Mouse (Mus musculus) liver, adult (tissue): ENCODE measurements around the gene 1810037I17Rik.

ENCODE experiments used
- GATA4 ChIP-seq: IDR thresholded peaks from 2 replicates; pipeline ENCODE4 v1.6.1; 2014; ENCODE audit warnings: mild to moderate bottlenecking, low read length; ENCODE audit not compliant: insufficient replicate concordance

The 1810037I17Rik gene

DNA sequence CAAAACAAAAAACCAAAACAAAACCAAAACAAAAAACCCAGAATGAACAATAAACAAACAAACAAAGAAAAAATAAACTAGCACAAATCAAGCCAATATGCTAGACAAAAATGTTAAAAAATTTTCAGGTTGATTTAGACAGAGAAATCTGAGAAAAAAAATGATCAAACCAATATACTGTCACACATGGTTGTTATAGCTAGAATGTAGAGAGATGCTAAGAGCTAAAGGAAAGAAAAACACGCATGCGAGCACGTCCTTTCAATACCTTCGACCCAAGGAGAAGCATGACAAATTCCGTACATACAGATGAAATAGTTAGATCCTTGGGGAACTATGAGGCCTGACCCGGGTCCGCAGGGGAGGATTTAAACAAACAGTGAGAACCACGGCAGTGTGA is 4.7 kb upstream of the 1810037I17Rik start, which contains the start of gene Gm10959:
Gm10959 (minus strand) TSS at position 101 of the 400 bp plus-strand sequence.
- TF ChIP-seq GATA4: no peak

DNA sequence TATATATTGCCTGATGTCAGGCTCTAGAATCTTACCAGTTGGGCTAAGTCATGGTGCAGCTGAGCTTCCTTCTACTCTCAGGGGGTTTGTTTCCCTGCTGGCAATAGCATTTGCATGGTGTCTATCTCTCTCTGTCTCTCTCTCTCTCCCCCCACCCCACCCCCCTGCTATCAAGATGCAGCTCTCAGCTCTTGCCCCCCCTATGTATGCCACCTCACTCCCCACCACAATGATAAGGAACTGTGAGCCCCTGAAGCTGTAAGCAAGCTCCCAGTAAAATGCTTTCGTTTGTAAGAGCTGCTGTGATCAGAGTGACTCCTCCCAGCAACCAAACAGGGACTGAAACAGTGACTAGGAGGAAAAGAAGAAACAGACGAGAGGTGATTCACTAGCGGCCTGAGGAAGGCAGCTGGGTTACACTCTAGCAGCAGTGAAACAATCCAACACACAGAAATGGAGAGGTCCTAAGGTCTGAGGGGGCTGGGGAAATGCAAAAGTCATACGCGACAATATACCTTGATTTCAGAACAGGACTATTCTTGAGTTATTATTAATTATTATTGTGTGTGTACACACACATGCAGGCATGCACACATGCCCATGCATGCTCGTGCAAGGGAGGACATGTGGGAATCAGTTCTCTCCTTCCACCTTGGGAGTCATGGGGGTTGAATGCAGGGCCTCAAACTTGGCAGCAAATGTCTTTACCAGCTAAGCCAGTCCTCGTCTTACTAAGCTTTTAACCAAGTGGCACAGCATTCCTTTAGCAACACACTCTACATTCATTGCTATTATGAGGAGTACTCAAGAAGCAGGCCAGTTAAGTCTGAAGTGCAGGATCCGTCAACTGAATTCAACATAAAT is 3.2 kb upstream of the 1810037I17Rik start:
- no peak for TF ChIP-seq GATA4

DNA sequence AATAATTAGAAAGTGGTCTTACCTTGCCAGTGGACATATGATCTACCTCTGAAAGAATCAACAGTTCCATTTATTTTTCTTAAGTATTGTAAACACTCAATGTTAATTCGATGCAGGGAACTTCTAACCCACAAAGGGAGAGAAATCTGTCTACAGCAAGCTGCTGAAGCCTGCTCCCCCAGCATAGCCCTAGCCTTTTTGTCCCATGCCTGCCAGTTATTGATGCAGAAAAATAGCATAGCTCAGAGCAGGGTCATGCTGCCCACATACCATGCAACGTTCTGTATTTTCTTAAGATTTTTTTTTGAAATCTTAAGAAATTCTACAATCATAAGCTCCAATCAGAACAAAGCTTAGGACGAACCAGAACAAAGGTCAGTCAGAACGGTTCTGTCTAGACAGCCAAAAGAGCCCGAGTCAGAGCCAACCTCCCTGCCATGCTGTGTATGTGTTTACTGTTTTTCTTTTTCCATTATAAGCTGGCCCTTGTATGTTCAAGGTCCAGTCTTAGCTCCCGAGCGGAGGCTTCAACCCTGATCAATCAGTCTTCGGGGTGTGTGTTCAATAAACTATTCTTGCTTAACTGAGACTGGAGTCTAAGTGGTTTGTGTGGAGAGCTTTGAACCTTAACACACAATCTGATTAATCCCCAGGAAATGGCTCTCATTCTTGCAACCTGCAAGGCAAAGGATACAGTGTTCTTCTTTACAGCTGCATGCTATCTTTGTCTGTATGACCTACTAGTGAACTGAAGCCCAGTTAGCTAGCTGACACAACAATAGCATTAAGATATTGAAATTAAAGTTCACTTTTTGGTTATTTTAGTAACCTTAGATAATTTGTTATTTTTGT is 2.1 kb upstream of the 1810037I17Rik start:
- no peak for TF ChIP-seq GATA4

DNA sequence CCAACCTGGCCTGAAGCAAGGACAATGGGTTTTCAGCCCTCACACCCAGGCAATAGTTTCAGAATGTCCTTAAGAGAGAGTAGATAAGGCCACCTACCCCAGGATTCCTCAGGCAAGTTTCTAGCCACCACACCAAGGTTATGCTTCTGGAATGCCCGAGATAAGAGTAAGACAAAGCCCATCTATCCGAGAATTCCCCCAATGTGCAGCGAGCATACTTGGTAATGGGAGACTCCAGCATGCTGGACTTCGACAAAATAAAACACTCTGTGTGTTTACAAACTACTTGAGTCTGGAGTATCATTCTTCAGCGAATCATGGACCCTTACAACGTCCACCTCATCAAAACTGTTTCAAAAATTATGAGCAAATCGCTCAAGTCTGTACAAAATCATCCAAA is 856 bp upstream of the 1810037I17Rik start:
- TF ChIP-seq GATA4: no peak

DNA sequence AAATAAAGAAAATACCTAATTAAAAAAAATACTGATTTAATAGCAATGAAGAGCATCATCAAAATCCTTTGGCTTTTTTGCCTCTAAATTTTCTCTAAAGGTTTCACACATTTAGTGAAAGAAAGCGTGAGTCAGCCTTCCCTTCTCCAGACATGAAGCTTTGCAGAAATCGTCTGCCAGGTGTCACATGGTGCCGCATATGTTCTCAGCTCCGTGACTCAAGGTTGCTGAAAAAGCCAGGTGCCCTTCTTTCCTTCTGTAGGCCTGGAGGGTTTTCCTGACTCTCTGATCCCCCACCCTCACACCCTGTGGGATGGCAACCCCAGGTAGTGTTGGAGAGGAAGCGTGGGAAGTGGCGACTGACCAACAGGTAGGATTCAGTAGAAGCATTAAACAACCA is 5.7 kb downstream of the 1810037I17Rik start:
- TF ChIP-seq GATA4: no peak

DNA sequence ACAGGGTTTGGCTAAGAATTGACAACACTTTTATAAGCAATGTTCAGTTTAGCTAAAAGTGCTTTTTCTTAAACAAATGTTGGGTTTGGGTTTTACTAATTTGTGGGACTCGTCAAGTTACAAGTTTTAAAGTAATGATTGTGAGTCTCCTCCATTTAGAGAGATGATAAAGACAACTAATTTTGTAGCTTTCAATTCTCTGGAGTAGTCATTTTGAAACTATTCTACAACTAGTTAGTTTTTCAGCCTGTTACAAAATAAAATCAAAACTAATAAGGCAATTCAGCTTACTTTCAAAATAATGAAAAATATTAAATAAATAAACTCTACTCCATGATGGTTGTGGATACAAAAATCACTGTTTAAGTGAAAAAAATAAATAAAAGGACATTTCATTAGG is 8.5 kb downstream of the 1810037I17Rik start:
- no peak for TF ChIP-seq GATA4

DNA sequence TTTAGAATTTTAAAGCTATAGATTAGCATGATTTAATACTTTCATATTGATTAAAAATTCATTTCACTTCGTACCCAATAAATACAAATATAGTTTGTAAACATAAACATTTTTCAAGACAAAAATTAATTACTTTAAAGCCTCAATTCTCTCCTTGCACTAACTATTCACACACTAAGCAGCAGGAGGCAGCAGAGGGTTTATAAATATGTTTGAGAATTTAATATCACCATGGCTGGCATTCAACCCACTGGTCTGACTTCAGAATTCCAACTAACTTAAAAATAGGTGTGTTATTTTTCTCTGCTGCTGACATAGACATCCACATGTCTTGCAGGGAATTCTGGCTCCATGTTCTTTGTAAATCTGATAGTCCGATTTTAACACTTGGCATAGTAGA is 15.2 kb downstream of the 1810037I17Rik start:
- TF ChIP-seq GATA4: no peak

DNA sequence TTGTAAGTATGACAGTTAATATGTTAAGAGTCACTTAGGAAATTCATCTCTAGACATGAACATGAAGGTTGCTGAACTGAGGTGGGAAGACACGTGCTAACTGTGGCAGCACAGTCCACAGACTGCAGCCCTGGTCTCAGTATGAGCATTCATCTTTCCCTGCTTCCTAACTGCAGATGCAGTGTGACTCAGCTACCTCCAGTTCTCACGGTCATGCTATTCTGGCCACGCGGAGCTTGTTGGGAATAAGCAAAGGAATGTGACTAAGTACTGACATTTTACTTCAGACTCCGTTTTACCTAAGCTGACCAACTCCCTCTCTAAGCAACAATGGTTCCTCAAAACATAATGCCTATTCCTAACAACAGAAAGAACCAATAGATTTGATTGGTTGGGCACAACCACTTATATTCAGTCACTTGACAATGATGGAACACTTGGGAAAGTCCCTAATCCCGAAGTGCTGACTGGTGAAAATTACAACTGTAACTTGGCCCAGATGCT is 19.4 kb downstream of the 1810037I17Rik start:
- no peak for TF ChIP-seq GATA4

DNA sequence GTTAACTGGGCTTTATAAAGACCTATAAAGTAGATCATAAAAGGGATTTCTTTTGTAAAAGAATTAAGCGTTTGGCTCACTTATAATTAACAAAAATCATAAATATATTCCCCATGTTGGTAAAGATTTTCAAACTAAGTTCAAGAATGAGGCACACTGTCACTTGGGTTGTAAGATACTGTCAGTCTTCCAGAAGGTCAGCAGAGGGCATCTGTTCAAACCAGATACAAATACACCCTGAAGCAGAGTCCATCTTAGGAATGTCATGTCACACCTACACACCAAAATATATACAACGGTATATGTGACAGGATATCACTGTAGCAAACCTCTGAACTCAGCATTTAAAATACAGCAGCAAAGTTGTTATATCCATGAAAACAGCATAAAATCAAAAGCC is 26.1 kb downstream of the 1810037I17Rik start:
- TF ChIP-seq GATA4: no peak

DNA sequence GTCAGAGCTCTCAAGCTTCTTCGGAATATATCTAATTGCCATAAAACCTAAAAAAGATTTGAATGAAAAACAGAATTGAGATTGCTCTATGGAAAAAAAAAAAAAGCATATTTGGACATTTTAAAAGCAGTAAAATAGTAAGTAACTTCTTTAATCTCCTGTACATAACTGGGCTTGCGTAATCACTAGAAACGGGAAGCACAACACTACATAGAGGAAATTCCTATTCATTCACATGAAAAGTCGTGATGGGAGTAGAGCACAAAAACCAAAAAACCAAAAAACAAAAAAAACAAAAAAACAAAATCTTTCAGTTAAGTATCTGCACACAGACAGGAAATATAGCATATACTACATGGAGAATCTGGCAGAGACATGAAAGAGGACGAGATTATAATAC is 40.3 kb downstream of the 1810037I17Rik start:
- TF ChIP-seq GATA4: no peak

DNA sequence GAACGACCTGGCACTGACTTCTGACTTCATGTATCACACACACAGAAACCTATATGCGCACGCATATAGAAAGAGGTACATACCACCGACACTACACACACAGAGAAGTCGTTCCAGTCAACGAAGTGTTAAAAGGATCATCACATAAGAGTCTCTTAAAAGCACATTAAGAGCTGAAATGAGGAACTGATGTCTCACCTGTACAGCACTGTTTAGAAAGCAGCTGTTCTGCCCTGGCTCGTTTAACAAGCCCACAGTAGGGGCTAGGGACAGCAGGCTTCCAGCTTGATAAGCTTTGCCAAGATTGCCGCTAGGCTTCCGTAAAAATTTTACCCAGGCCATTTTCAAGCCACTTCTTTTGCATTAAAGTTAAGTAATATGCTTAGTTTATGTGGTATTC is 44.4 kb downstream of the 1810037I17Rik start:
- no peak for TF ChIP-seq GATA4

DNA sequence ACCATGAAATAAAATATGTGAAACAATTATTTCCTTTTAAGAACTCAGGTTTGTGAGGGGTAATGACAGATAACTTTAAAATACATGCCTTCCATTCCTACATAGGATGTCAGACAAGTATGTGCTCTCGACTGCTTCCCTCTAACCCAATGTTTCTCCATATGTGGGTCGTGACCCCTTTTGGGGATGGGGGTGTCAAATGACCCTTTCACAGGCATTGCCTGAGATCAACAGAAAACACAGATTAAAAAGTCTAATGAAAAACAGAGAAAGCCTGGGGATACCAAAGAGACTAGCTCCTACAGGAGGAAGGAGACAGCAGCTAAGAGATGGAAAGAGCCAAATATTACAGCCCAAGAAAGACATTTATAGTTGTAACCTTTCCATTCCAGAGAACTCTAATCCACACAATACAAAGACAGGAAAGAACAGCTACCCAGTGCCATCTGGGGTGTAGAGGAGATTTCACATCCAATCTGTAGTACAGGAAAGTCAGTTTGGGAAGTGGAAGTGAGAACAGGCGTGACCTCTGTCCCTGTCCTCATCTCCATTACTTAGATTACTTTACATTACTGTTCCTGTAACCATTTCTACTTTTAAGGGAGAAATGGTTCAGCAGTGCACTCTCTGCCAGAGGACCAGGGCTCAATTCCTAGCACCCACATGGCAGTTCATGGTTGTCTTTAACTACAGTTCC is 48.3 kb downstream of the 1810037I17Rik start:
- no peak for TF ChIP-seq GATA4

DNA sequence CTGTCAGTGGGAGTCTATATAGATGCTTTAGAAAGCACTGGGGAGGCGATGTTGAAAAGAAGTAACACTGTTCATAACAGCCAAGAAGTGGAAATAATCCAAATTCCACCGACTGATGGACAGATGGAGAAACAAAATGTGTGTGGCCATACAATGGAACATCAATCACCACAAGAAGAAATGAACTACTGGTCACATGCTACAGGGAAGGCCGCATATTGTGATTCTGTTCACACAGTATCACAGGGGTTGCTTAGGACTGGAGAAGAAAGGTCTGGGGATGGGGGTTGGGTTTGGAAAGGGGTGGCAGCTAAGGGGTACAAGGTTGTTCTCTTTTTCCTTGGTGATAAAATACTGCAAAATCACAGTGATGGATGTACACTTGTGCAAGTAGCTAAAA is 50.8 kb downstream of the 1810037I17Rik start:
- TF ChIP-seq GATA4: no peak

DNA sequence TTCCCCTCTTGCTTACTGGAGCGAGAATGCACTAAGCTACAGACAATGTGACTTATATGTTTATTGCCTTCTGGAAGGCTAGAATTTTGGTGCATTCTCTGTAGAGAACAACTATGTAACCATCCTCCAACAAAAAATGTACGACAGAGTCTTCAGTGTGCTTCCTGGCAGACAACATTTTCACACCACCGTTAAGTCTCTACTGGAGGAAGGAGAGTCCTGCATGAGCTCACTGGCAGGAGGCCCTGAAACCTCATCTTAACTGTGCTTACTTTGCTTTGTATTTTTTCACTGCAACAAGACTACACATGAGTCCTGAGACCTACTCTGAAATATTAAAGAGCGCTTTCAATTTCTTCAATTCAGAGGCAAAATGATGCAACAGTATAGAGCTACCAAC is 51.4 kb downstream of the 1810037I17Rik start:
- no peak for TF ChIP-seq GATA4
